Mouse (Mus musculus): Measurements from ENCODE around the gene Cdh12.

The Cdh12 gene

DNA sequence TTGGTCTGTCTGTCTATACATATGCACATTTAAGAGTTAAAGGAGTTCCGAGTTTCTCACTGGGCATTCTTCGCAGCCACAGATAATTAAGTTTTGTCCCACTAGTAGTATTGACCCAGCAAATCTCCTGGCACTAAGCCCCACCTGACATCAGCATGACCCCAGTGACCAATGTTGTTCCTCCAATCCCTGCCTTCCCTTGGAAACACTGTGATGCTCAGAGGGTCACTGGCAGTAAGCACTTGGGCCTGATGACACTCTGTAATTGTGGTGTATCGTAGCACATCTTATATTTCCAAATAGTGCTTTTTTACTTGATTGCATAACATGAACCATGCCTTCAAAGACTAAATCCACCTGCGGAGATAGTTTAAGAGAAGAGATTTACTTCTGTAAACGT is 235.1 kb downstream of the Cdh12 start:
- DNase-seq (ENCODE audit: extremely low read depth, insufficient read length, low spot score), result no peak

DNA sequence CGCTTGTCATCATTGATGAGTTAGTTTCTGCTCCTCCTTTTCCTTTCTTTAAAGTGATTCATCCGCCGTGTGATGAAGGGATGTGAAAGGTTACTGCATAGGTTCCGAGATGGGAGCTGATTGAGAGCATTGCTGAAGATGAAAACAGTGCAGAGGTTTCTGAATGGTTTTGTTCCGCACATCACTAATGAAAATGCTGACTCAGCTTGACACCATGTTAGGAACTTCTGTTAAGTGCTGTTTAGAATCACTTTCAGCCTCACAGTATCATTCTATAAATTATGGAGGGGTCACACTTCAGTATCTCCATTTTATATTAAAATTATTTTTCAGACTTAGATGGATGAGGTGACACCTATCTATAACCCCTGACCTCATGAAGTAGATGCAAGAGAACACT is 247.2 kb downstream of the Cdh12 start:
- no peak for DNase-seq (ENCODE audit: extremely low read depth, insufficient read length, low spot score)

DNA sequence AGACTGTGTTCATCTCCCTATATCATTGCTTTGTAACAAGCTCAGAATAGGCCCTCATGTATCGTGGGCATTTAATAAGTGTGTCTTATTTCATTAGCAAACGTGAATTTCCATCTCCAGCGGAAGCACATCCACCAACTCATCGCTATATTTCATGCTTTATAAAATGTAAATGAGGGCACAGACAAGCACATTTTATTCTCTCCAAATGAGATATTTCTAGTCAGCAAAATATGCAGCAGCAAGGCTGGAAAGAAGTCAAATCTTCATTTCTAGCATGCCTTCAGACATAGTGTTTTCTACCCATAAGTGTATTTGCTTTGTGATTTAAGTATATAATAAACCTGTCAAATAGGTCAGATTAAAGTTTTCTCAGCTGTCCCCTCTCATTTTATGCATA is 262.8 kb downstream of the Cdh12 start:
- no peak for DNase-seq (ENCODE audit: extremely low read depth, insufficient read length, low spot score)

DNA sequence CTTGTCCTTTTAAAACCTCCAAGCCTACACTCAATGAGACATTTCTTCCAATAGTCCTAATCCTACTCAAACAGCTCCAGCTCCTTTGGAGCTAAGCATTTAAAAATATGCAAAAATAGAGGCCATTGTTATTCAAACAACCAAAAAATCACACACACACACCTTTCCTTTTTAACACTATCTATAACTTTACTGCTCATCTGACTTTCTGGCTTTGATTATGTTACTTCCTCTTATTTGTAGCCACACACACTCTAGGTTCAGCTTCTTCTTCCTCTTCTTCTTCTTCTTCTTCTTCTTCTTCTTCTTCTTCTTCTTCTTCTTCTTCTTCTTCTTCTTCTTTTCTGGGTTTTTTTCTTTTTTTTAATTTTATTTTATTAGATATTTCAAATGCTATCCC is 323.2 kb downstream of the Cdh12 start:
- DNase-seq (ENCODE audit: extremely low read depth, insufficient read length, low spot score), result no peak

DNA sequence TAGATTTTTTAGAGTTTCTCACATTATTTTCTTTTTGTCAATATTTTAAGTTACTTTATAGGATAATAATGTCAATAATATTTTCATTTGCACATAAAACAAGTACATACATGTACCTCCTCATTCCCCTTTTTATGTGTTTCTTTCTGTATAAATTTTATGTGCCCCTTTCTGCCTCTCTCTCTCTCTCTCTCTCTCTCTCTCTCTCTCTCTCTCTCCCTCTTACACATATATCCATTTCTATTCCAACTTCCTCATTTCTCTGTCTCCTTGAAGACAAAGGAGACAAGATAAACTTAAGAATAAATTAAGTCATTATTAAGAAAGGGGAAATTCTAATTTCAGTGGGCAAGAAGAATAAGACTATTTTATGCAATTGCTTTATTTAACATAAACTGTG is 324.4 kb downstream of the Cdh12 start:
- DNase-seq (ENCODE audit: extremely low read depth, insufficient read length, low spot score), result no peak

DNA sequence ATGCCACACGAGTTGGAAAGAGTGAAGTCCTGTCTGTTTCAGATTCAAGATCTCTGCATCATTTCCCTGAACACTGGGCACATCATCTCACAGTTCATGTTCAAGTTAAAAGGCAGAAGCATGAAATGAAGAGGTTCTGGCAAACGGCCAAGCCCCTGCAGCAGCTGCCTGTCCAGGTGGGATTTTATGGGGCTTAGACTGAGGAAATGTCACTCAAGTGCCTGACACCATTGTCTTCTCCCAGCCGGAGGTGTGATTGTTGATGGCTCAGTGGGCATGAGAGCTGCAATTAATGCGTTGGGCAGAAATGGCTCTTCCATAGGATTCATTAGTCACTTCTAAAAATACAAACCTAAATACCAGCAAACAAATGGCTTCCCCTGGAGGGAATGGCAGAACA is 347.9 kb downstream of the Cdh12 start:
- DNase-seq (ENCODE audit: extremely low read depth, insufficient read length, low spot score), result no peak

DNA sequence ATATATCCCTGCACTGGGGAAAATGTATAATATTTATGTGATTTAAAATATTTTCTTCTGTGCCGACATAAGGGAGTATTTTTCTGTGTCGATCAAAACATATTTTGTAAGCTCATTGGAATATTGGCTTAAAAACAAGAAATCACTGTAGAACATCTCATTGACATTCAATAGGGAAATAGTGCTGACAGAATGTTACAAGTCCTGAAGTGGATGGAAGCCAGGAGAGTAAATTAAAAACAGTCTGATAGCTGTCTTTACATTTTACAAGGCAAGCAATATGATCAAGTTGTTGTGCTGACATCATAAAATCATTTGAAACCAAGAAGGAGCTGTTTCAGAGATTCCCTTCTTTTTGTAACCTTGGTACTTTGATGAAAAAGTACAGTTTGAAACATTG is 349.5 kb downstream of the Cdh12 start:
- no peak for DNase-seq (ENCODE audit: extremely low read depth, insufficient read length, low spot score)

DNA sequence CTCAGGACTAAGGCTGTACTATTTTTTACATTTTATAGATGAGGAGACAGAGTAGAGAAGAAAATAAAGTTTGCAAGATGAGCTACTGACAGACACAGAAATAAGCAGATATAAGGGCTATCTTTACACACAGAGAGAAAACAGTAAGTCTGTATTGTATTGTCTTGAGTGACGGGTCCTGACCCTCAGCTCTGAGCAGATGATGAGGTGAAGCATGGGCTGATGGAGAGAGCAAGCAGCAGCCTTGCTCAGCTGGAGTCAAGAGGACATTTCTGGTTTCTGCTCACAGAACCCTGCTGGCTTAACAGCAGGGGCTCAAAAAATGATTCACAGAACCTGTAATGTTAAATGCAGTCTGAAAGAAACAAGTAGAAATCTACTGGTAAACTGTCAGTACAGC is 386.8 kb downstream of the Cdh12 start:
- DNase-seq (ENCODE audit: extremely low read depth, insufficient read length, low spot score), result no peak

DNA sequence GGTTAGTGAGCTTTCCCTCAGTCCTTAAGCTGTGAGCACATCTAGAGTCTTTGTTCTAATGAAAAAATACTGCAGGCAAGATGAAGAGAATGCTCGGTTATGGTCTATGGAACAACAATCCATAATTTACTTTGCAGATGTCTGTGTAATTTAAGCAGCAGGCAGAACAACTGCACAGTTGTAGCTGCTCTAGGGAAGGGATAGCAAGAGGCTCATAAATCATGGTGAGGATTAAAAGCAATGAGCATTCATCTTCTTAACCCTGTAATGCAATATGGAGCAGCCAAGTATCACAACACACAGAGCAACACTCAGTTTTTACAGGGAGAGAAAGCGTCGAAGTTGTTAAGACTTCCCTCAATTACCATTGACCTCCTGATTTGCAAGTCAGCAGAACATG is 387.9 kb downstream of the Cdh12 start:
- no peak for DNase-seq (ENCODE audit: extremely low read depth, insufficient read length, low spot score)

DNA sequence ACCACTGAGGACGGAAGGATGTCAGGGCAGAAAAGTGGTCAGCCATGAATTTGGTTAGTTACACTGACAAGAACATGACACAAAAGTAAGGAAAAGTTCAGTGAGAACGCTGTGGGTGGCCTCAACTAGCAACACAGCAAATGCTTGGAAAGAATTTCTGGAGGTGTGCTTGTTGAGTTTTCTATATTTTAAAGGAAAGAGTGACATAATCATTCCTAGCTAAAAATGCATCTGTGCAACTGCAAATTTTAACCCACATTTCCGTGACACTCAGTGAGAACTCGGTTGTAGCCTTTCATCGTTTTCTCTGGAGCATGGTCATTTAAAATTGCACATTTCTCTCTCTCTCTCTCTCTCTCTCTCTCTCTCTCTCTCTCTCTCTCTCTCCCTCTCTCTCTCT is 392.4 kb downstream of the Cdh12 start:
- DNase-seq (ENCODE audit: extremely low read depth, insufficient read length, low spot score), result no peak

DNA sequence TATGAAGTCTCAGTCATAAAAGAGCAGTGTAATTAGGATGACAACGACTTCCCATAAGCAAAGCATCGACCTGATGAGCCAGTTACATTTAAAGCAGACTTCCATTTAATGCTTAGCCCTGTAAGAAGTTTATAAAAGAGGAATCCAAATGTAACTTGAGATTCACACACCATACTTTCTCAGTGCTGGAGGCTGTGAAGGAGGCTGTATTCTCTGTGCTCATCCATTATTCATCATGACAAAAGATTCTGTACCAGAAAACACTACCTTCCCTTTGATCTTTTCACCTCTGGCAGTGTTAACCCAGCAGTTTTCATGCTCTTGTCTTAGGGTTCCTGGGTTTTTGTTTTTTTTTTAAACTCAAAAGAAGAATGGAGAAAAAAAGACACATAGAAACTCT is 414.0 kb downstream of the Cdh12 start:
- DNase-seq (ENCODE audit: extremely low read depth, insufficient read length, low spot score), result no peak

DNA sequence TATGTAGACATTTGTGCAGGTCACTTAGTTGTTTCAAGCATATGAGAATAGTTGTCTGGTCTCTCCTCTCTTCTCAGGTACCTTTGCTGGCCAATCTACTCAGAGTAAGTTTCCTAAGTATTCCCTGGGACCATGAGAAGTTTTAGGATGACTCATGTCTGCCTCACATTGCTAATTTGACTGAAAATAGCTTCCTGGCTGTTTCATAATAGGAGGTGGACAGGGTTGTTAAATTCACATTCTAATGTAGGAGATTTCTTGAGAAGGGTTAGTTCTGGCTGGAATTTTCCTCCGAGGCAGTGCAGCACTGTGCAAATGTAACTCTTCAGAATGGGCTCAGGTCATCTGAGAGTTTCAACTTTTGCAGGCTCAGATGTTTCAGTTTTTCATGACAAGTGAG is 423.5 kb downstream of the Cdh12 start:
- no peak for DNase-seq (ENCODE audit: extremely low read depth, insufficient read length, low spot score)

DNA sequence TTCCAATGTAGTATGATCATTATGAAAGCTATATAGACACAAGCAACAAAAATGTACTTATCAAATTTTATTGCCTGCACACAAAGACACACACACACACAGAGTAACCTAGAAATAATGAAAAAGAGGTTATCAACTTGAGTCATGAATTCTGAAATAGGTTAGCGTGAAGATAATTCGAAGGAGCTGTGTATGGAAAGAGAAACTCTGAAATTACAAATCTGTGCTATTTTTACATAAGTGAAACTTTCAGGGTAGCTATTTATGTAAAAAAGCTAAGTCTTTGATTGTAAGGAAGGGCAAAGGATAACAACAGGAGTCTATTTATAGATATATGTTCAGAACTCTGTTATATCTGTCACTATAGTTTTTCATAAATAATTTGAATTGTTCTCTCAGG is 427.9 kb downstream of the Cdh12 start:
- DNase-seq (ENCODE audit: extremely low read depth, insufficient read length, low spot score), result no peak

DNA sequence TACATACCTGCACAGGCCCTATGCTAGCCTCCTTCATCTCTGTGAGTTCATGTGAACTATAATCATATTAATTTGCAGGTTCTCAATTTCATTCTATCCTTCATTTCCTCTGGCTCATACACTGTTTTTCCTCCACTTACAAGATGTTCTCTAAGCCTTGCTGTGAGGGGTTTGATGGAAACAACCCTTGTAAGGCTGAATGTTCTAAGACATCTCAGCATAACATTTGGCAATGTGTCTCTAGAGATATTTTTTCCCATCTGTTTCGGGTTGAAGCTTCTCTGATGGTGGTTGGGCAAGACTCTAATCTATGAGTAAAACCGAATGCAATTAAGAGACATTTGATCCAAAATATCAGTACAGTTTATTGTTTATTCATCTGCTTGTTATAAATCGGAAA is 444.4 kb downstream of the Cdh12 start:
- no peak for DNase-seq (ENCODE audit: extremely low read depth, insufficient read length, low spot score)

DNA sequence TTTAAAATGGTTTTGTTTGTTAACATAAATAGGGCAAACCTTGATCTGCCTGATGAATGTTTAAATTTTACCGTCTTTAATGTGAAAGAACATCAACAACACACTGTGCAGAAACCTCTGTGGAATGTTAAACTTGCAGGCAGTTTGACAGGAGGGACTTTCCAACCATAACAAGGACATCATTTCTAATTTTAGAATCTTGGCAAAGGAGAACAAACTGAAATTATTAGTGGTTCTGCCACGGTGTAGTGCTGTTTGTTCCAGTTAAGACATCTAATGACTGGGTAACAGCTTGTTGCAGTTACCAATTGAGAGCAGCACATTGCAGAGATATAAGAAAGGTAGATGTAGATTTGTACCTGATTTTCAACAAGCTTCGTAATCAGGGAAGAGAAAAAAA is 453.5 kb downstream of the Cdh12 start:
- no peak for DNase-seq (ENCODE audit: extremely low read depth, insufficient read length, low spot score)

DNA sequence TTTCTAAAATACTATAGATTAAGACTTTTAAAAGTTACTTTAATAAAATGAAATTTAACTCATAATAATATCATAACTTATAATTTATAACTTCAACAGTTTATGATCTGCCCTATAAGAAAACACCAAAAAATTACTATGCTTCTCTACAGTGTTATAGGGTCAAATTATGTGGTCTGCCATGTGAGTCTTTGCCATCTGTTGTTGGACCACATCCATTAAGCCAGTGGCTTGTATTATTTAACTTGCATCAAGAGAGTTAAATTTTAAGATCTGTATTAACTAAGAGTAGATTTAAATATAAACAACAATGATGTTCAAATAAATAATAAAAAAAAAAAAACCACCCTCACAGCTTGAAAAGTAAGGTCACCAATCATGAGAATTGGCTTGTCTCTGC is 479.2 kb downstream of the Cdh12 start:
- DNase-seq (ENCODE audit: extremely low read depth, insufficient read length, low spot score), result no peak

DNA sequence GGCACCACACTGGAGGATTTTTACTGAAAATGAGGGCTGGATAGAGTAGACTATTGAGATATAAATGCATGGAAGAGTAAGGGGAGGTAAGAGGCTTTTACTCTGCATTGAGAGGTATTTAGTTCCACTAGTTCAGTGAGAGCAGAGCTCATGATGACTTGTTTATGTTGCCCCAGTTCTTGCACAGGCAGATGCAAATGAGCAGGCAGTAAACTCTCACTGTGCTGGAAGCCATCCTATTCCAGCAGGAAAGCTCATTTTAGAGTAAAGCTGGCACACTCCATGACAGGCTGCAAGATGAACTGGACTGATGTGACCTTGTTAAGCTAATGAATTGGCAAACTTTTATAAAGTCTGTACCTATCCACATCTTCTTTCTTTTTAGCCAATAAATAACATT is 494.9 kb downstream of the Cdh12 start:
- no peak for DNase-seq (ENCODE audit: extremely low read depth, insufficient read length, low spot score)

DNA sequence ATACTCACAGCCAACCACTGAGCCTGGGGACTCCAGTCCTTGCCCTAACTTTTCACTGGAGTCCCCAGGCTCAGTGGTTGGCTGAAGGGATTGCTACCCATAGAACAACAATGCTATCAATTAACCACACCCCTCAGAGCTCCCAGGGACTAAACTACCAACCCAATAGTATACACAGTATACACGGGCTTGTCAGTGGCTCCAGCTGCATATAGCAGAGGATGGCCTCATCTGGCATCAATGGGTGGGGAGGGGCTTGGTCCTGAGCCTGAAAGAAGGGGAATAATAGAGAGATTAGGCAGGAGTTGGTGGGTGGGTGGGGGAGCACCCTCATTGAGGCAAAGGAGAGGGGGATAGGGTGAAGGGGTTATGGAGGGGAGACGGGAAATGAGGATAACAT is 518.4 kb downstream of the Cdh12 start:
- no peak for DNase-seq (ENCODE audit: extremely low read depth, insufficient read length, low spot score)

DNA sequence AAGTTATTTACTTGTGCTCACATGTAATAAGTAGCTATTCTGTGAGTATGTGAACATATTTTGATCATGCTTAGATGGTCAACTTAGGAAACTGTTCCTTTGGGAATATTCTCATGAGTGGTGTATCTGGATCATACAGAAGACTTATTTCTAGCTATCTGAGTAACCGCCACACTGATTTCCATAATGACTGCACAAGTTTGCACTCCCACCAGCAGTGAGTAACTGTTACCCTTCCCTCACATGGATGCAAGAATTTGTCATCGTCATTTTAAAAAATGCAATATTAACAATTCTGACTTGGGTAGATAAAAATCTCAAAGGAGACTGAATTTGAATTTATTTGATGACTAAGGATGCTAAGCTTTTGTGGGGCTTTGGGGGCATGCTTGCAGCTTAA is 522.0 kb downstream of the Cdh12 start:
- no peak for DNase-seq (ENCODE audit: extremely low read depth, insufficient read length, low spot score)

DNA sequence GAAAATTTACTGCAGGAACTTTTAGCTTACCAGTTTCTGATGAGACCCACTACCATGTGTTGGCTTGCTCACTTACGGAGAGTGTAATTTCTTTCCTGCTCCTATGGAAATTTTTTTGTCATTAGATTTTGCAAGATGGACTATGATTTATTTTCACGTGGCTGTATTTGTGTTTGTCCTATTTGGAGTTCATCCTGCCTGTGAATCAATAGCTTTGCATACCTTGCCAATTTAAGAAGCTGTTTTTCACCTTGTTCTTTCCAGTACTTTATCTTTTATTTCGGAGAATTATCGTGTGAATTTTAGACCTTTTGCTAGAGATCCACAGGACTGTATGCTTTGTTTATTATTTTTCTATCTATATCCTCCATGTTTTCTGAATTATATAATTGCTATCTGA is 551.5 kb downstream of the Cdh12 start:
- no peak for DNase-seq (ENCODE audit: extremely low read depth, insufficient read length, low spot score)

DNA sequence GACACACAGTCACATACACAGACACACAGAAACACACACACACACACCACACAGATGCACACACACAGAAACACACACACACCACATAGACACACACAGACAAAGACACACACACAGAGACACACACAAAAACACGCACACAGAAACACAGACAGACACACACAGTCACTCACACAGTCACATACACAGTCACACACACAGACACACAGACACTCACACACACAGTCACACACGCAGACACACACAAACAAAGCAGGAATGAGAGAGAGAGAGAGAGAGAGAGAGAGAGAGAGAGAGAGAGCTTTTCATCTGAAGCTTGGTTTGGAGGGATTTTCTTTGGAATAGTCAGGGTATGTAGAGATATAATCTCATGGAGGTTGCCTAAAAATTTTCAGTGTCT is 558.9 kb downstream of the Cdh12 start:
- no peak for DNase-seq (ENCODE audit: extremely low read depth, insufficient read length, low spot score)

DNA sequence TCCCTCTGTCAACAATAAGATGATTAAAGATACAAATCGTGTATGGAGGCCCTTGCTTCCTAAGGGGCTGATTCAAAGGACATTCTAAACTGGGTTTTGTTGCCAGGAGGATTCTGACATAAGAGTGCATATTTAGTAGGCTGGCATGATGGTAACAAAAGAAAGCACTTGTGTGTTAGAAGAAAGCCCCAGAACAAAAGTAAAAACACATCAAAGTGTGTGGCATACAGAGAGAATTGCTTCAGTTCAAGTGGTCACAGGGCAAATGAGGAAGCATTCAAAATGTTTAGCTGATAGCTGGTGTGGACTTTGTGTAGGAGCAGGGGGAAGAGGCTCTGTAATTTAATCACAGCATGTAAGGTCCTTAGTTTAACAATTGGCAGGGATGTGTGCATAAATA is 559.4 kb downstream of the Cdh12 start:
- DNase-seq (ENCODE audit: extremely low read depth, insufficient read length, low spot score), result no peak

DNA sequence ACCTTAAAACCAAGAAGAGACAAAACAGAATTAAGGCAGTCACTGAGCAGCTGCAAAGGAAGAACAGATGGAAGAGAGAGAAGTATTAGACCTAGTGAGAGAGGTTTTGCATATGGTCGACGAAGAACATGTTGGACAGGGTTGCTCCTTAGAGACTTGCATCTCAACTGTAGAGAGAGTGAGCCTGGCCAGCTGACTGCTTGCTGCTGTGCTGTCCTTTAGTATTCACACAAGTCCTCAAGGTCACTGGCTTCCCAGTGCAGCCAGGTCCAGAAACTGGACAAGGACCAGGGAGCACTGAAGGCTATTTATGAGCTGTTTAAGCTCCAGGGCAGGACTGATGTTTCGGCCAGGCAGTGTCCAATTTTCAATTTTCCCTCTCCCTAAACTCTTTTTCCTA is 559.9 kb downstream of the Cdh12 start:
- no peak for DNase-seq (ENCODE audit: extremely low read depth, insufficient read length, low spot score)

DNA sequence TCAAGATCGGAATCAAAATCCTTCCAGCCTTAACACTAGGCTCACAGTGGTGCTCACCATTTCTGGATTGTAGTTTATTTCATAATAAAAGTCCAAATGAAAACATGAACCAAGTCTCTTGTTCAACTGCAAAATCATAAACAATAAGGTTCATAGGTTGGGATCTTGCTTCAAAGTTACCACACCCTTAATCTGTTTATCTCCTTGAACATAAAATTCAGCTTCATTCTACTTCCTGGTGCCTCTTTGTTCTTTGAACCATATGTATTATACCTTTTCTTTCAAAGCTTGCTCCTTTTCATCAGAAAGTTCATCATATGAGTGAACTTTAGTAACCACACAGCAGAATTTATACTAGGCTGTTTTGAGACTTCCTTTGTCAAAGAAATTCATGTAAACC is 614.6 kb downstream of the Cdh12 start:
- no peak for DNase-seq (ENCODE audit: extremely low read depth, insufficient read length, low spot score)
